Mouse (Mus musculus) adrenal gland, postnatal 36 days (tissue): ENCODE data around the gene Gys1. TPM values are rescaled to one million over a fixed set of nuclear protein-coding genes. Genes with fewer than 3 reads are reported as not detected.

Source experiments
- DNase-seq, 2 experiments: peaks; one replicate each; pipeline ENCODE4 v3.0.0; 2021; ENCODE audit warnings: mixed read lengths in 1 of 2
- total RNA-seq, 2 experiments: library from RNA; stranded (reverse); gene quantifications; 2 replicates each; pipeline ENCODE4 v1.2.3; 2021

The Gys1 gene
- total RNA-seq, 2 experiments from 2014 or later, result 41.7 to 43.9 TPM

GRCm38 (mm10) chr7:45413864-45414739, 20.5 kb upstream of the Gys1 start:
- no peak for DNase-seq

GRCm38 (mm10) chr7:45414740-45415224, 19.9 kb upstream of the Gys1 start:
- DNase-seq, result no peak

GRCm38 (mm10) chr7:45415636-45416035, 19.0 kb upstream of the Gys1 start:
- DNase-seq, result no peak

- DNase-seq, result no peak
Measured at GRCm38 (mm10) chr7:45417962-45418492, 16.6 kb upstream of the Gys1 start.

GRCm38 (mm10) chr7:45419859-45420614, 14.6 kb upstream of the Gys1 start:
- DNase-seq, result no peak

GRCm38 (mm10) chr7:45420615-45420919, 14.1 kb upstream of the Gys1 start, which contains the start of gene Lhb:
Gene Lhb, plus strand, starts transcription at chr7:45420820.
- no peak for DNase-seq

- DNase-seq, result no peak
Measured at GRCm38 (mm10) chr7:45421194-45421593, 13.4 kb upstream of the Gys1 start.

GRCm38 (mm10) chr7:45426556-45426955, 8.1 kb upstream of the Gys1 start:
- no peak for DNase-seq

GRCm38 (mm10) chr7:45433835-45434202, 825 bp upstream of the Gys1 start:
- no peak for DNase-seq

- peak in 1 of 2 experiments; percentile 45 for DNase-seq
Measured at GRCm38 (mm10) chr7:45435038-45435437, 394 bp downstream of the Gys1 start.

GRCm38 (mm10) chr7:45436444-45436843, 1.8 kb downstream of the Gys1 start:
- DNase-seq, result no peak

GRCm38 (mm10) chr7:45437046-45437445, 2.4 kb downstream of the Gys1 start:
- DNase-seq, result no peak

- no peak for DNase-seq
Measured at GRCm38 (mm10) chr7:45437521-45438276, 3.1 kb downstream of the Gys1 start, which contains the start of gene Ruvbl2. Gene Ruvbl2, minus strand, starts transcription at chr7:45438096.

GRCm38 (mm10) chr7:45443526-45444420, 9.1 kb downstream of the Gys1 start:
- peak in 1 of 2 experiments; percentile 57 for DNase-seq

- no peak for DNase-seq
Measured at GRCm38 (mm10) chr7:45446589-45446988, 11.9 kb downstream of the Gys1 start.

- peak in 1 of 2 experiments; percentile 64 for DNase-seq
Measured at GRCm38 (mm10) chr7:45447325-45447990, 12.8 kb downstream of the Gys1 start.

- DNase-seq, result no peak
Measured at GRCm38 (mm10) chr7:45449974-45450373, 15.3 kb downstream of the Gys1 start.

GRCm38 (mm10) chr7:45451344-45451982, 16.8 kb downstream of the Gys1 start:
- peak; percentile 85 to 89 for DNase-seq

GRCm38 (mm10) chr7:45454971-45455370, 20.3 kb downstream of the Gys1 start:
- no peak for DNase-seq
